ENCODE assay signal across 27 mouse cellular contexts in the genomic region with DNA sequence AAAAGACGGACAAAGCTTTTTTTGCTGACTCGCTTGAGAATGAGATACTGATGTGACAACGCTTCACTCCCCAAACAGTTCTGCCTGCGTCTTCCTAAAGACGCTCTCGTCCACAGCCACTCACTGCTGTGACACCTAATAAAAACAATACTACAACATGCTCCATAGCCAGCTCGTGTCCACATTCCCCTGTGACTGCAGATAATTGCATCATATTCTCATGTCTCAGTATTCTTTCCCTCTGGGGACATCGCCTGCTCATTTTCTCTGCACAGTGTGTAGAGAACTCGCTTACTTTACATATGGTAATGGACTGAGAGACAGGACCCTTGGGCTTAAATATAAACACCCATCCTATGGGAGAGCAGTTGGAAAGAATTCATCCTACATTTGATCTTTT. TPM values are rescaled to one million over a fixed set of nuclear protein-coding genes. Genes with fewer than 3 reads are reported as not detected.
A peak's percentile ranks its signal among the peaks of the same experiment; 100 is the strongest.
DNase-seq lines count a peak whose midpoint lies in the region; ATAC-seq and TF ChIP-seq lines count a peak whose summit lies in the region.
"Had no signal": no experiment of that assay in that cellular context is flagged by ENCODE, and none has a peak within 500 bp of the region (broad histone marks: within the 10 kb centered on the region; RNA-seq: fewer than 3 reads in every experiment).

No protein-coding gene starts in this region.

- no peak for TF ChIP-seq POLR2A in brain, embryonic 14.5 days (IDR thresholded peaks at IDR 0.05; ENCODE audit: borderline replicate concordance, extremely low read depth, insufficient read depth, insufficient read length, poor library complexity, severe bottlenecking)

- H3K27ac ChIP-seq in embryonic facial prominence, embryonic 14.5 days (replicated peaks; ENCODE audit: low read depth, low read length), result no peak overlapping the region
- H3K27ac ChIP-seq in embryonic facial prominence, embryonic 10.5 days (replicated peaks), result no peak overlapping the region
- H3K27ac ChIP-seq in lung, embryonic 15.5 days, result no peak overlapping the region
- H3K27ac ChIP-seq in midbrain, embryonic 14.5 days (replicated peaks; ENCODE audit: low read depth, low read length), result no peak overlapping the region
- H3K27ac ChIP-seq in midbrain, embryonic 13.5 days, result no peak overlapping the region
- H3K27ac ChIP-seq: embryonic facial prominence, embryonic 15.5 days; gastrocnemius, adult 2 months; heart, embryonic 10.5 days; heart, embryonic 13.5 days; hindbrain, embryonic 14.5 days; hindbrain, postnatal 0 days had no signal

- TF ChIP-seq CTCF in brain, embryonic 14.5 days (IDR thresholded peaks at IDR 0.05; ENCODE audit: borderline replicate concordance, extremely low read depth, insufficient read depth, insufficient read length), result no peak

- WGBS in embryonic facial prominence, embryonic 14.5 days, result 77% methylated on average over 9 of the region's 9 CpGs
- WGBS in embryonic facial prominence, embryonic 10.5 days, result 86% methylated on average over 9 of the region's 9 CpGs
- WGBS in lung, embryonic 15.5 days, result 50% methylated on average over 9 of the region's 9 CpGs
- 73% methylated on average over 9 of the region's 9 CpGs for WGBS in midbrain, embryonic 14.5 days
- WGBS in midbrain, embryonic 13.5 days, result 84% methylated on average over 9 of the region's 9 CpGs

- H3K36me3 ChIP-seq in embryonic facial prominence, embryonic 14.5 days (ENCODE audit: control insufficient read depth, insufficient read depth, low read length), result no peaks in the 10 kb centered on the region
- H3K36me3 ChIP-seq in embryonic facial prominence, embryonic 10.5 days (replicated peaks), result no peaks in the 10 kb centered on the region
- H3K36me3 ChIP-seq in lung, embryonic 15.5 days, result no peaks in the 10 kb centered on the region
- 0 out of 2 replicates have a peak, but pooled peaks cover 2% of the 10 kb centered on the region for H3K36me3 ChIP-seq in midbrain, embryonic 14.5 days (ENCODE audit: control insufficient read depth, insufficient read depth, low read length)
- H3K36me3 ChIP-seq in midbrain, embryonic 13.5 days, result no peaks in the 10 kb centered on the region
- H3K36me3 ChIP-seq: embryonic facial prominence, embryonic 15.5 days; heart, embryonic 10.5 days had no signal

- peak; percentile 64; the same call in 1 of the 2 replicates for ATAC-seq in embryonic facial prominence, embryonic 14.5 days (ENCODE audit: low read depth)
- peak; percentile 80; the same call in 1 of the 2 replicates for ATAC-seq in lung, embryonic 15.5 days (ENCODE audit: borderline replicate concordance, extremely low read depth, low FRiP score, low TSS enrichment)
- ATAC-seq in midbrain, embryonic 14.5 days (ENCODE audit: low FRiP score, low TSS enrichment), result 0 out of 2 replicates have a peak, but pooled peaks have one; percentile 29
- no peak for ATAC-seq in midbrain, embryonic 13.5 days
- ATAC-seq: activated CD4-positive, CD25-positive, alpha-beta regulatory T cell, adult 4 months; forebrain, embryonic 14.5 days; forebrain, postnatal 0 days; hindbrain, postnatal 0 days had no signal

- no peak for DNase-seq in embryonic facial prominence, embryonic 14.5 days (ENCODE audit: low spot score)
- no peak for DNase-seq in embryonic facial prominence, embryonic 10.5 days (ENCODE audit: low spot score)
- no peak for DNase-seq in lung, adult 18-20 months
- no peak for DNase-seq in midbrain, embryonic 14.5 days
- peak; percentile 22 for DNase-seq in brain, embryonic 14.5 days (ENCODE audit: low read depth)
- no peak for DNase-seq in cerebellum, adult 8-10 months
- DNase-seq: adrenal gland, adult 8-10 months; adrenal gland, postnatal 25 days; cerebellum, adult 18-20 months; cerebellum, adult 9-11 months; cerebellum, postnatal 36 days; embryo, embryonic 11 days; forebrain, postnatal 0 days; gastrocnemius, adult 2 months; gastrocnemius, postnatal 14 days; heart, adult 18-20 months; heart, postnatal 14 days; heart, postnatal 4 days had no signal

- H3K9me3 ChIP-seq in embryonic facial prominence, embryonic 14.5 days (ENCODE audit: control insufficient read depth, low read length), result no peaks in the 10 kb centered on the region
- no peaks in the 10 kb centered on the region for H3K9me3 ChIP-seq in embryonic facial prominence, embryonic 10.5 days
- H3K9me3 ChIP-seq in lung, embryonic 15.5 days, result no peaks in the 10 kb centered on the region
- H3K9me3 ChIP-seq in midbrain, embryonic 14.5 days (ENCODE audit: control insufficient read depth, low read length), result no peaks in the 10 kb centered on the region
- no peaks in the 10 kb centered on the region for H3K9me3 ChIP-seq in midbrain, embryonic 13.5 days
- H3K9me3 ChIP-seq: embryonic facial prominence, embryonic 15.5 days; heart, embryonic 10.5 days; heart, embryonic 13.5 days had no signal

- H3K4me2 ChIP-seq in embryonic facial prominence, embryonic 14.5 days (ENCODE audit: low read depth, low read length), result no peak overlapping the region
- H3K4me2 ChIP-seq in lung, embryonic 15.5 days, result peak overlapping the region; percentile 26
- H3K4me2 ChIP-seq in midbrain, embryonic 14.5 days (ENCODE audit: low read length), result no peak overlapping the region
- H3K4me2 ChIP-seq in midbrain, embryonic 13.5 days (replicated peaks), result no peak overlapping the region
- H3K4me2 ChIP-seq: embryonic facial prominence, embryonic 15.5 days; heart, embryonic 13.5 days; hindbrain, embryonic 14.5 days had no signal

- H3K4me1 ChIP-seq in embryonic facial prominence, embryonic 14.5 days (ENCODE audit: control insufficient read depth, insufficient read depth, low read length), result no peaks in the 10 kb centered on the region
- H3K4me1 ChIP-seq in embryonic facial prominence, embryonic 10.5 days, result peaks cover 2% of the 10 kb centered on the region; the same call in 1 of the 2 replicates
- H3K4me1 ChIP-seq in lung, embryonic 15.5 days, result no peaks in the 10 kb centered on the region
- no peaks in the 10 kb centered on the region for H3K4me1 ChIP-seq in midbrain, embryonic 14.5 days (ENCODE audit: control insufficient read depth, insufficient read depth, low read length)
- H3K4me1 ChIP-seq in midbrain, embryonic 13.5 days (replicated peaks), result no peaks in the 10 kb centered on the region
- H3K4me1 ChIP-seq: heart, embryonic 10.5 days had no signal

- H3K27me3 ChIP-seq in embryonic facial prominence, embryonic 14.5 days (replicated peaks; ENCODE audit: control insufficient read depth, insufficient read depth, low read length), result no peaks in the 10 kb centered on the region
- no peaks in the 10 kb centered on the region for H3K27me3 ChIP-seq in embryonic facial prominence, embryonic 10.5 days (replicated peaks; ENCODE audit: low read depth, poor library complexity, severe bottlenecking)
- no peaks in the 10 kb centered on the region for H3K27me3 ChIP-seq in lung, embryonic 15.5 days
- H3K27me3 ChIP-seq in midbrain, embryonic 14.5 days (ENCODE audit: control insufficient read depth, insufficient read depth, low read length), result no peaks in the 10 kb centered on the region
- H3K27me3 ChIP-seq in midbrain, embryonic 13.5 days, result no peaks in the 10 kb centered on the region
- H3K27me3 ChIP-seq: embryonic facial prominence, embryonic 15.5 days; heart, embryonic 13.5 days had no signal

- H3K9ac ChIP-seq in embryonic facial prominence, embryonic 14.5 days (ENCODE audit: low read depth, low read length), result no peak overlapping the region
- no peak overlapping the region for H3K9ac ChIP-seq in lung, embryonic 15.5 days
- H3K9ac ChIP-seq in midbrain, embryonic 14.5 days (replicated peaks; ENCODE audit: low read length), result no peak overlapping the region
- H3K9ac ChIP-seq in midbrain, embryonic 13.5 days (replicated peaks), result no peak overlapping the region
- H3K9ac ChIP-seq: embryonic facial prominence, embryonic 15.5 days; forebrain, postnatal 0 days; heart, embryonic 13.5 days; hindbrain, embryonic 14.5 days had no signal

- H3K4me3 ChIP-seq in embryonic facial prominence, embryonic 14.5 days (ENCODE audit: low read depth, low read length), result no peak overlapping the region
- no peak overlapping the region for H3K4me3 ChIP-seq in embryonic facial prominence, embryonic 10.5 days
- H3K4me3 ChIP-seq in lung, embryonic 15.5 days, result no peak overlapping the region
- H3K4me3 ChIP-seq in midbrain, embryonic 14.5 days (replicated peaks; ENCODE audit: low read depth, low read length), result no peak overlapping the region
- no peak overlapping the region for H3K4me3 ChIP-seq in midbrain, embryonic 13.5 days (replicated peaks)
- H3K4me3 ChIP-seq: embryonic facial prominence, embryonic 15.5 days; gastrocnemius, adult 2 months; heart, embryonic 10.5 days; heart, embryonic 13.5 days had no signal

RNA-seq across cellular contexts. Expression of gene Ttc32, which starts 6.6 kb away (rescaled TPM):
- 14.4 and 14.7 TPM in 2 replicates for polyA plus RNA-seq in embryonic facial prominence, embryonic 14.5 days (2014; fragmentation: Nextera tagmentation; extraction: Ambion mirVana)
- 17.6 and 19.3 TPM in 2 replicates for polyA plus RNA-seq in embryonic facial prominence, embryonic 10.5 days (2016; fragmentation: Nextera tagmentation; extraction: Ambion mirVana)
- 23.8 and 25.0 TPM in 2 replicates for polyA plus RNA-seq in lung, embryonic 15.5 days (2015; fragmentation: Nextera tagmentation; extraction: Ambion mirVana)
- 9.1 and 9.6 TPM in 2 replicates for polyA plus RNA-seq in midbrain, embryonic 14.5 days (2014; fragmentation: Nextera tagmentation; extraction: Ambion mirVana)
- 15.5 and 16.8 TPM in 2 replicates for polyA plus RNA-seq in midbrain, embryonic 13.5 days (2015; fragmentation: Nextera tagmentation; extraction: Ambion mirVana)
- 5.8 and 9.1 TPM in 2 replicates for polyA plus RNA-seq in brain, embryonic 14.5 days (2012; rRNA removed)
